Mouse (Mus musculus): Measurements from ENCODE around the gene Nfib.

Gene Nfib

GRCm38 (mm10) chr4:82690267-82690666 lies 15.3 kb downstream of the Nfib start:
- peak; percentile 86 for DNase-seq (ENCODE audit: low spot score)

GRCm38 (mm10) chr4:82686037-82686436 lies 19.5 kb downstream of the Nfib start:
- DNase-seq (ENCODE audit: low spot score) = no peak

GRCm38 (mm10) chr4:82684088-82684715 lies 21.3 kb downstream of the Nfib start:
- DNase-seq (ENCODE audit: low spot score) = no peak

- DNase-seq (ENCODE audit: low spot score) = no peak
Measured at GRCm38 (mm10) chr4:82683583-82683982, 22.0 kb downstream of the Nfib start.

GRCm38 (mm10) chr4:82676104-82676503 lies 29.4 kb downstream of the Nfib start:
- DNase-seq (ENCODE audit: low spot score) = no peak

GRCm38 (mm10) chr4:82667271-82667872 lies 38.2 kb downstream of the Nfib start:
- no peak for DNase-seq (ENCODE audit: low spot score)

- no peak for DNase-seq (ENCODE audit: low spot score)
Measured at GRCm38 (mm10) chr4:82664436-82664835, 41.1 kb downstream of the Nfib start.

GRCm38 (mm10) chr4:82663749-82664381 lies 41.7 kb downstream of the Nfib start:
- no peak for DNase-seq (ENCODE audit: low spot score)

- DNase-seq (ENCODE audit: low spot score) = no peak
Measured at GRCm38 (mm10) chr4:82662626-82663025, 42.9 kb downstream of the Nfib start.

GRCm38 (mm10) chr4:82662222-82662621 lies 43.3 kb downstream of the Nfib start:
- DNase-seq (ENCODE audit: low spot score) = no peak

- no peak for DNase-seq (ENCODE audit: low spot score)
Measured at GRCm38 (mm10) chr4:82661215-82661614, 44.3 kb downstream of the Nfib start.

GRCm38 (mm10) chr4:82645679-82646078 lies 59.9 kb downstream of the Nfib start:
- no peak for DNase-seq (ENCODE audit: low spot score)

GRCm38 (mm10) chr4:82644797-82645196 lies 60.8 kb downstream of the Nfib start:
- no peak for DNase-seq (ENCODE audit: low spot score)

- DNase-seq (ENCODE audit: low spot score) = no peak
Measured at GRCm38 (mm10) chr4:82643734-82644085, 61.8 kb downstream of the Nfib start.

GRCm38 (mm10) chr4:82643022-82643733 lies 62.4 kb downstream of the Nfib start:
- DNase-seq (ENCODE audit: low spot score) = peak; percentile 37

- peak; percentile 64 for DNase-seq (ENCODE audit: low spot score)
Measured at GRCm38 (mm10) chr4:82641066-82641680, 64.4 kb downstream of the Nfib start.

GRCm38 (mm10) chr4:82638251-82638650 lies 67.3 kb downstream of the Nfib start:
- DNase-seq (ENCODE audit: low spot score) = no peak

- no peak for DNase-seq (ENCODE audit: low spot score)
Measured at GRCm38 (mm10) chr4:82637633-82638032, 67.9 kb downstream of the Nfib start.

GRCm38 (mm10) chr4:82636658-82637057 lies 68.9 kb downstream of the Nfib start:
- DNase-seq (ENCODE audit: low spot score) = peak; percentile 13

GRCm38 (mm10) chr4:82635881-82636280 lies 69.7 kb downstream of the Nfib start:
- DNase-seq (ENCODE audit: low spot score) = no peak

GRCm38 (mm10) chr4:82635118-82635517 lies 70.4 kb downstream of the Nfib start:
- DNase-seq (ENCODE audit: low spot score) = no peak

GRCm38 (mm10) chr4:82634365-82634764 lies 71.2 kb downstream of the Nfib start:
- DNase-seq (ENCODE audit: low spot score) = no peak
